Mouse (Mus musculus) urinary bladder, adult 2 months (tissue): ENCODE data around the gene Elovl7. TPM values are rescaled to one million over a fixed set of nuclear protein-coding genes. Genes with fewer than 3 reads are reported as not detected.

Experiments
- DNase-seq: peaks from one replicate; pipeline ENCODE4 v3.0.0; 2022; ENCODE audit warnings: low spot score
- polyA plus RNA-seq: library from polyadenylated mRNA; depleted of rRNA; stranded (reverse); fragments of >200 nt; gene quantifications from 2 replicates; pipeline ENCODE4 v1.2.3, GENCODE M21; 2012

Gene Elovl7
- polyA plus RNA-seq, 1 experiment, result 1.6 TPM

GRCm38 (mm10) chr13:108241715-108242114, 27.5 kb downstream of the Elovl7 start:
- DNase-seq, result no peak

- DNase-seq, result no peak
Observed at GRCm38 (mm10) chr13:108245086-108245697, 31.0 kb downstream of the Elovl7 start.

GRCm38 (mm10) chr13:108251106-108251505, 36.9 kb downstream of the Elovl7 start:
- DNase-seq, result no peak

GRCm38 (mm10) chr13:108253977-108254376, 39.8 kb downstream of the Elovl7 start:
- no peak for DNase-seq

- no peak for DNase-seq
Observed at GRCm38 (mm10) chr13:108263042-108263441, 48.8 kb downstream of the Elovl7 start.

GRCm38 (mm10) chr13:108265394-108265793, 51.2 kb downstream of the Elovl7 start:
- no peak for DNase-seq

GRCm38 (mm10) chr13:108267841-108268634, 53.8 kb downstream of the Elovl7 start:
- DNase-seq, result no peak

GRCm38 (mm10) chr13:108271458-108272148, 57.4 kb downstream of the Elovl7 start:
- no peak for DNase-seq

- DNase-seq, result no peak
Observed at GRCm38 (mm10) chr13:108272332-108272731, 58.1 kb downstream of the Elovl7 start.

GRCm38 (mm10) chr13:108273034-108273433, 58.8 kb downstream of the Elovl7 start:
- no peak for DNase-seq

GRCm38 (mm10) chr13:108273456-108273855, 59.3 kb downstream of the Elovl7 start:
- DNase-seq, result no peak

GRCm38 (mm10) chr13:108276561-108276960, 62.4 kb downstream of the Elovl7 start:
- no peak for DNase-seq

GRCm38 (mm10) chr13:108277320-108277719, 63.1 kb downstream of the Elovl7 start:
- no peak for DNase-seq

- no peak for DNase-seq
Observed at GRCm38 (mm10) chr13:108278592-108278991, 64.4 kb downstream of the Elovl7 start.

GRCm38 (mm10) chr13:108284312-108284711, 70.1 kb downstream of the Elovl7 start:
- no peak for DNase-seq

GRCm38 (mm10) chr13:108287953-108288352, 73.7 kb downstream of the Elovl7 start:
- DNase-seq, result no peak

GRCm38 (mm10) chr13:108289436-108289835, 75.2 kb downstream of the Elovl7 start:
- no peak for DNase-seq

- no peak for DNase-seq
Observed at GRCm38 (mm10) chr13:108290314-108290713, 76.1 kb downstream of the Elovl7 start.

GRCm38 (mm10) chr13:108297350-108298093, 83.3 kb downstream of the Elovl7 start:
- no peak for DNase-seq

GRCm38 (mm10) chr13:108298241-108298640, 84.0 kb downstream of the Elovl7 start:
- DNase-seq, result no peak

GRCm38 (mm10) chr13:108300346-108300950, 86.2 kb downstream of the Elovl7 start:
- no peak for DNase-seq

GRCm38 (mm10) chr13:108301411-108301810, 87.2 kb downstream of the Elovl7 start:
- no peak for DNase-seq
